Mouse (Mus musculus) left cerebral cortex, adult 11 months (tissue): ENCODE data around the gene Srsf10.
A peak's percentile ranks its signal among the peaks of the same experiment; 100 is the strongest.

ENCODE experiments used
- DNase-seq: peaks from one replicate; pipeline ENCODE4 v3.0.0; 2022; ENCODE audit warnings: low spot score

Srsf10 gene

GRCm38 (mm10) chr4:135855536-135856222 lies at the start of gene Srsf10:
Gene Srsf10 (plus strand): TSS chr4:135855747.
- peak; percentile 92 for DNase-seq

- DNase-seq: no peak
Observed at GRCm38 (mm10) chr4:135814896-135815295, 40.7 kb upstream of the Srsf10 start.

DNA sequence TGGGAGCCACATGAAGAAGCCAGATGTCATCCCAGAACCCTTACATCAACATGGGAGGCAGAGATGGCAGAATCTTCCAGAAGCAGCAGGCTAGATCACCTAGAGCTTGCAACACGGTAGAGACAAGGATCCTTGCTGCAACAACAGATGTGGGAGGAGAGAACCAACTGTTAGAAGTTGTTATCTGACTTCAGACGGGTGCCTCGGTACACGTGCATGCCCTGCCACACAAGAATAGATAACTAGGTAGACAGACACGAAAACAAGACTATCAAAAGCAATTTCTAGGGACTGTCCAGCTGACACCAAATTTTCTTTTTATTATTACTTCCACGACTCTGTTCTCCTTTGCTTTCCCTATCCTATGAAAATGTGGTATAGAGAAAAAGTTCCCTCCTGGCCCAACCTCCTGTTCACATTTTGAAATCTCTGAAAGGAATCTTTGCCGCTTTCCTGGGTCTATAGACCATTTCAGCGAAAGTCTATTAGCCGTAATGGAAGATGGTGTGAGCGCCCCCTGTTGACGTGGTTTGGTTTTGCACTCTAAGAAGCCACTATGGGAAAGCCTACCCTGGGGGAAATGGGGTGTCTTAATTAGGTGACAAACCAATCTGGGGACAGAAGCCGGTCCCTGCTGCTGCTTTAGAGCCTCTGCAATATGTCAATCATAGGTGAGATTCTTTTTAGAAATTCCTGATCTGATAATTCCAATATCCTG lies 38.5 kb upstream of the Srsf10 start:
- no peak for DNase-seq

DNA sequence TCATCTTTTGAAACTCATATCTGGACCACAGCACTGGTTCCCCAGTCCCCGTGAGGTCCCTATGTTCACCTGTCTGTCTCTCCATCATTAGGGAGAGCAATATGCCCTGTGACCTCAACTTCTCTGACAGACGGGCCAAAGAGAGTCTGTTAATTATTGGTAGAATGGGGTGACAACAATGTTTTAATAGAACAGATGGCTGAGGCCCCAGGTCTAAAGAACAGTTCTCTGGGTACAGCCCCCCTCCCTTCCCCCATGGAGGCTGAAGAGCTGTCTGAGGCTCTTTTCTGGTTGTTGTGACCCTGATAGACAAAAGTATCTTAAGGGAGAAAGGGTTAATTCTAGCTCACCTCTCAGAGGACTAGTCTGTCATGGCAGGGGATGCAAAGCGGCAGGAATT lies 37.2 kb upstream of the Srsf10 start:
- no peak for DNase-seq

DNA sequence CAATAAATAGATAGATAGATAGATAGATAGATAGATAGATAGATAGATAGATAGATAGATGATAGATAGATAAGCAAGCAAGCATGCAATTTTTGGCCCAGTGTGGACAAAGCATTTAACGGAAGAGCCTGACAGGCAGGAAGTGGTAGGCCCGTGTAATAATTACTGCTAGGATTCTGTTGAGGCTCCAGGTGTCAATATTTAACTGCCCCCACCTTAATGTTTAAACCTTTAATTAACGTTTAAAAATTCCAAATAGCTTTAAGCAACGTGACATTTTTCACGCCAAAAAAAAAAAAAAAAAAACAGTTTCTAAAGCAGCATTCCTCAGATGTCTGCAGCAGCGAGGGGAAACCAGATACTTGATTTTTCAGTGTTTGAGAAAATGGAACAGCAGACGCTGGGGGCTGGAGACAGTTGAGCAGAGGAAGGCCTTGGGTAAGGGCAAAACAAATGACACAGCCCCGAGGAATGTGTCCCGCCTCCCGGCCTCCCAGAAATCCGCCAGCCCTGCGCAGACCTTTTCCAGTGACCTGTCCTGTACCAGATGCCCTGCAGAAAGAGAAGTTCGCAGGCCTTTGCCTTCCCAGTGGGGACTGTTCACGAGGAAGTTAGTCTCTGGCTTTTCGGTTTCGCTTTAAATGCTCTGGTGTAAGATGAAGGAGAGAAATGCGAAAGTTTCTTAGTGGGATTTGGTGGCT lies 35.6 kb upstream of the Srsf10 start:
- DNase-seq: no peak

DNA sequence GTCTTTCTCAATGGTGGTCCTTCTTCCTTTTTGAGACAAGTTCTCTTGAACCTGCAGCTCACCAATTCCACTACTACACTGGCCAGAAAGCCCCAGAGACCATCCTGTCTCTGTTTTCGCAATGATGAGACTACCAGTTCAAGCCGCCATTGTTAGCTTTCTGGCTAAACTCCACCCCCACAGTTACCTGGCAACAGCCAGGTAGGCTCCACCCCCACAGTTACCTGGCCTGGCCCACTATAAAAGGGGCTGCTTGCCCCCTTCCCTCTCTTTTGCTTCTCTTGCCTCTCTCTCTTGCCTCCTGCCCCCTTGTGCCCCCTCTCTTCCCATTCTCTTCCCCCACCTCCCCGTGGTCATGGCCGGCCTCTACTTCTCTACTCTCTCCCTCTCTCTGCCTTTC lies 33.8 kb upstream of the Srsf10 start:
- no peak for DNase-seq

DNA sequence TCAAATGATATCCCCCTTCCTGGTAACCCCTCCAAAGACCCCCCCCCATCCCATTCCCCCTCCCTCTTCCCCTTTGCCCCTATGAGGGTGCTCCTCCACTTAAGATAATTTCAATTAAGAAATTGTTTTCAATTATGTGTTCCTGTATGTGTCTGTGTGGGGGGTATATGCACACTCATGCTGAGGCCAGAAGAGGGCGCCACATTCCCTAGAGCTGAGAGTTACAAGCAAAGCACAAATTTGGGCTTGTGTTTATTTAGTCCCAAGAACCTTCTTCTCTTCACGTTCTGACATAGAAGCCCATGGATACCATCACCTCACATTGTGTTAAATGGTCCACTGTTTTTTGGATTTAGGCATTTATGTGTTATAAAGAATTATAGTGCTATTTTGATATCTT lies 32.2 kb upstream of the Srsf10 start:
- DNase-seq: no peak

DNA sequence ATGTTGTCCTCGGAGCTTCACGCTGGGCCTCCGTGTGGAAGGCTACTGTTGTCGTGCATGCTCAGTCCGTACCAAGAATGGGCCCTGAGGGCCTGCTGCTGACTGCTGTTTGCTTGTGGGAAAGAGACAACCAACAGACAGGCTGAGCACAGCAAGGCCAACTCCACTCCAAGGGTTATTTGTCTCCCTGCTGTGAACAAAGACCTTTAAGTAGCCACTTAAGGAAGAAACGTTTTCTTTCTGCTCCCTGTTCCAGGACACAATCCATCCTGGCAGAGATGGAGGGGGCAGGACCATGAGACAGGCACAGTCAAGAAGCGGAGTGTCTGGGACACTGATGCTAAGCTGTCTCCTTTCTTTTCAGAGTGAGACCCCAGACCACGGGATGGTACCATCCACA lies 31.3 kb upstream of the Srsf10 start:
- no peak for DNase-seq

DNA sequence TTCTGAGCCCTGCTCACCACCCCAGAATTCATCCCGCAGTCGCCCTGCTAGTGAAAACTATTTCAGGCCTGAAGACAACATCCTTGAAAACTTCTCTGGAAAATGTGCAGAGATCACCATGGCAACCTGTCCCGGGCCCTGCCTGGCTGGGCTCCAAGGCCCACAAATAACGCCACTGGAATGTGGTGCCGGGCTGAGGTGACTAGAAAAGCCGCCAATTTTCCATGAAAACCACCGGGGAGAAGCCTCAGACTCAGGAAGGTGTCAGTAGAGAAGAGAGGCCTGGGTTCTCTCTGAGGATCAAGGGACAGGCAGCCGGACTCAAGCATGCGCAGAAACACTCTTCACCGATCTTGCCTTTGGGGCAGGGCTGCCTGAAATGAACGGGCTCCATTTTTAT lies 27.1 kb upstream of the Srsf10 start:
- peak; percentile 58 for DNase-seq

DNA sequence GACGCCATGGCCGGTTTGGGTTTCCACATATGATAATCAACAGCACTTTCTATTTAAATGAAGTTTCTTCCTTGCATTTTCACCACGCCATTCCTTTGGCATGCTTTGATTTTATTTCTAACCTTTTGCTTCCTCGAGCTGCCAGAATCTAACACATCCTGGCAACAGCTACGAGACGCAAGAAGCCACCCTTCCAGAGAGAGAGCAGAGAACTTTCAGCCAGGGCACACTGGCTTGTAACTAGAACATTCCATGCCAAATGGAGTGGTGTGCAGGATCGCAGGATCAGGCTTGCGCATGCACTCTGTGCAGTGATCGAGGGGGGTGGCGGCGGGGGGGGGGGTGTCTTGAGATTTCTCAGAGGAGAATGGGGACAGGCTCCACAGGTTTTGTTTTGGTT lies 23.5 kb upstream of the Srsf10 start:
- DNase-seq: no peak

GRCm38 (mm10) chr4:135833301-135834123 lies 22.0 kb upstream of the Srsf10 start:
- DNase-seq: no peak

DNA sequence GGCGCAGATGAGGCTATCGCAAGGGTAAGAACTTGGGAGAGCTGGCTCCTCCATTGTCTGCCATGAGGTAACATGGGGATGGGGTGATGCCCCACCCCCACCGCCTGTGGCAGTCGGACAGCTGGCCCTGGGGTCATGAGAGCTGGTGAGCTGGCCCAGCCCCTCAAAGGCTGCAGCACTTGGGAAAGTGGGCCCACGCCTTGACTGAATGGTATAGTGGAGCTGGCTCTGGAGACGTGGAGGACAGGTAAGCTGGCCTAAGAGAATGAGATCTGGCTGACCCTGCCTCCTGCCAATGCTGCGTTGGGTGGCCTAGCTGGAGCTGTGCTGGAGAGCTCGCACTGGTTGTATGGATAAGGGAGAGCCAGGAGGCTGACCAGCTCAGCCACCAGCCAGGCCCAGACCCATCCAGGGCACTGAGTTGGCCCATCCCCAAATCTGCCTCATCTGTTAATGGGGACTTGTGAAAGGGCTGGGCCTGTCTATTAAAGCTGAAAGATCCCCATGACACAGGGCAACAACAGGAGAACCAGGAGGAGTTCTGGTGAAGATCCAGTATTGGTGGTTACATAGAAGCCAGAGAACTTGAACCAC lies 21.3 kb upstream of the Srsf10 start:
- no peak for DNase-seq

GRCm38 (mm10) chr4:135838925-135839292 lies 16.6 kb upstream of the Srsf10 start:
- DNase-seq: no peak

DNA sequence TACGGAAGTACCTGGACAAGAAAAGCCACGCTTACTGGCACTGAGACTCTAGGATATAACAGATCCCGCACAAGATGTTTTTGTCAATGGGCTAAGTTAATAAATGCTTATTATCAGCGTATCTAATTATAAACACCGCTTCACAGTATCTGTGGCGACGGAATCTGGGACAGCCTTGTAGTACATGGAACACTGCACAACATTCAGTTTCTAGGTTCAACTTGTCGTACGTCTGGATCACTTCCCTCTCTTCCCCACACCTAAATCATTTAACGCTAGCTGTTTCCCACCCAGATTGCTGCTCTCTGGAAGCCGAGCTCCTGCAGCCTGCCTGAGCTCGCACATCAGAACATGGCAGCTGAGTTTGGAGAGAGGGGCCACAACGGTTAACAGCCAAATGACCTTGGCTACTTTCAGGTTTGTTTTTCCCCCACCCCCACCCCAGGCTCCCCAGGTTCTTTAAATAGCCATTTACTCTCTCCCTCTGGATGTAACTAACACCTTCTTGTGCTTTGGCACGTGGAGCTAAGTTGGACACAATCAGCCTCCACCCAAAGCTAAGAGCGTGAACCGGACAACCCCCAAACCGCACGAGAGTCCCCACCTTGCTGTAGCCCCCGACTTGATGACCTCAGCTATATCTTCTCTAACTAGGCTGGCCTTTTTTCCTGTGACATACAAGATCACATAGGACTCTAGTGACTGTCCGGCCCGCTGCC lies 16.1 kb upstream of the Srsf10 start:
- DNase-seq: no peak

GRCm38 (mm10) chr4:135844400-135844799 lies 11.1 kb upstream of the Srsf10 start:
- no peak for DNase-seq

DNA sequence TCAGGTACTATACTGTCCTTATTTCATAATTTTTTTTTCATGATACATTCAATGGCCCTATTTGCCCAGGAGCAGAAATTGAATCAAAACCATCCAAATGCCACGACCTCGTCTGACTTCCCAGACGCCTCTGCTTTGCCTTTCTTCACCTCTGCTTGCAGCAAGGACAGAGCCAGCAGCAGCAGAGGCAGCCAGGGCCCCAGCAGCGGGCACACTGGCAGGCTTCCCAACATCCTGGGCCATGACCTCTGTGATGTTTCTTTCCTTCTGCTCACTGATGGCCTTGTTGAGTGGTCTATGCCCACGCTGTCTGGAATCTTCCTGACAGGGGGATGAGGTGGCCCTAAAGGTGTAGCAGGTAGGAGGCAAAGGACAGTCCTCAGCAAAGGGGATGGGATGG lies 8.0 kb upstream of the Srsf10 start:
- no peak for DNase-seq

DNA sequence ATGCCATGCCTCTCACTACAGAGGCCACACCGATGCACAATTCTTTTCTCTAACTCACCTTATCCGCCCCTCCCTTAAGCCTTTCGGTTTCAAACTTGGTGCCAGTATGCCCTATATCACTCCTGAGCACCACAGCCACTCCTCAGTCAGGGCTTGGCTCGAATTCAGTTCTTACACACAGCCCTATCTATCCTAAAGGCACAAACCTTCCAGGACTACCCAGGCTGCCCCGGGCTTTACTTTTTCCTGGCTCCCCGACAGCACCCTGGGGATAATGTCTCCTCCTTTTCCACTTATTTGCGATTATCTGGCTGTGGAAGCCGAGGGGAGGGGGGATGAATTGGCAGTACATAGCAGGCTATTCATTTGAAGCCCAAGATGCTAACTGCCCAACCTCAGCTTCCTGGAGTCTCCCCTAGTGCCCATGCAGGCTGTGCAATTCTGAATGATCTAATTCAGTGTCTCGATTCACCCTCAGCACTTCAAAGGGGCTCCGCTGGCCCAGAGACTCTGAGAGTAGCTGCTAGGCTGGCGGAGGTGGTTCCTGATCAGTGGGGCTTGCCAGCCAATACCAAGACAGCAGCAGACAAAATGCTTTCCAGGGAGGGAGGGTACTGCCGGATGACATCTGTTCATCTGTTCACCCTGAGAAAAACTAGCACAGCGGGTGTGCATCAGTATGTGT lies 5.0 kb upstream of the Srsf10 start:
- DNase-seq: no peak

DNA sequence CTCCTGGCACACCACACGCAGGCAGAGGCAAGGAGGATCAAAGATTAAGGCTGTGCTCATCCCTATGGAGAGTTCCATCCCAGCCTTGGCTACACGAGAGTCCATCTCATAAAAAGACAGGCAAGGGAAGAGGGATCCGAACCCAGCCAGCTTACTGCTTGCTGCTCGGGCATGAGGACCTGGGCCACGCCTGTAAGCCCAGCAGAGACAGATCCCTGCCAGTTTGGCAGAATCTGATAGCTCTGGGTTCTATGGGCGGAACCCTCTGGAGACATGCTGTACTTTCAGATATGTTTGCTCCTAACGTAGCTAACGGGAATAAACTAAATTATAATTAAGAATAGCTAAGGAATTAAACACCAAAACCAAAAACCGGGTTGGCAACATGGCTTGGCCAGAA lies 3.6 kb upstream of the Srsf10 start:
- no peak for DNase-seq

- DNase-seq: no peak
Observed at GRCm38 (mm10) chr4:135853987-135854546, 1.5 kb upstream of the Srsf10 start.

GRCm38 (mm10) chr4:135854630-135855029 lies 917 bp upstream of the Srsf10 start:
- DNase-seq: no peak
